Mouse (Mus musculus): Measurements from ENCODE around the gene Prrx1.

- TF ChIP-seq CTCF (IDR thresholded peaks at IDR 0.05; ENCODE audit: borderline replicate concordance, insufficient read depth, low read length) (no peak), POLR2A (IDR thresholded peaks at IDR 0.05; ENCODE audit: low read depth, low read length) (no peak)
Observed at GRCm38 (mm10) chr1:163309466-163309865, 4.0 kb downstream of the Prrx1 start.
